Mouse (Mus musculus) hindbrain, embryonic 16.5 days (tissue): ENCODE measurements around the gene Pcsk2. TPM values are rescaled to one million over a fixed set of nuclear protein-coding genes. Genes with fewer than 3 reads are reported as not detected.
A peak's percentile ranks its signal among the peaks of the same experiment; 100 is the strongest.

Experiments used
- ATAC-seq: fragments of 200-750 bp; cut with Nextera tagmentation; 2 replicates; pipeline ENCODE4 v1.8.0; 2017; ENCODE audit warnings: moderate TSS enrichment, moderate library complexity
- H3K27ac ChIP-seq: fragments of 300-500 bp; sonication (generic); 2 replicates; pipeline ENCODE4 v1.5.1; 2014; ENCODE audit warnings: low read depth, mild to moderate bottlenecking, control low read depth, low read length, moderate library complexity
- H3K27me3 ChIP-seq: fragments of 300-500 bp; sonication (generic); replicated peaks from 2 replicates; pipeline ENCODE4 v1.6.1; 2014; ENCODE audit warnings: low read length; ENCODE audit not compliant: control insufficient read depth, insufficient read depth
- H3K36me3 ChIP-seq: fragments of 300-500 bp; sonication (generic); 2 replicates; pipeline ENCODE4 v1.6.1; 2014; ENCODE audit warnings: mild to moderate bottlenecking, low read length, moderate library complexity, mixed read lengths; ENCODE audit not compliant: control insufficient read depth, insufficient read depth
- H3K4me1 ChIP-seq: fragments of 300-500 bp; sonication (generic); 2 replicates; pipeline ENCODE4 v1.6.1; 2014; ENCODE audit warnings: low read depth, low read length; ENCODE audit not compliant: control insufficient read depth, insufficient read depth
- H3K4me2 ChIP-seq: fragments of 300-500 bp; sonication (generic); 2 replicates; pipeline ENCODE4 v1.6.1; 2014; ENCODE audit warnings: mild to moderate bottlenecking, low read length, control low read depth, moderate library complexity
- H3K4me3 ChIP-seq: fragments of 300-500 bp; sonication (generic); 2 replicates; pipeline ENCODE4 v1.5.1; 2014; ENCODE audit warnings: mild to moderate bottlenecking, low read length, control low read depth, moderate library complexity
- H3K9ac ChIP-seq: fragments of 300-500 bp; sonication (generic); 2 replicates; pipeline ENCODE4 v1.6.1; 2014; ENCODE audit warnings: low read depth, mild to moderate bottlenecking, control low read depth, low read length, moderate library complexity
- H3K9me3 ChIP-seq: fragments of 300-500 bp; sonication (generic); 2 replicates; pipeline ENCODE4 v1.6.1; 2014; ENCODE audit warnings: mild to moderate bottlenecking, low read length, moderate library complexity; ENCODE audit not compliant: control insufficient read depth
- WGBS: fragments of 180-500 bp; shearing (Covaris S2); extraction: QIAGEN DNeasy Blood & Tissue Kit; methylation state at CpG from one replicate; pipeline ENCODE4 v1.1.7; 2014; 5-methylcytosine and 5-hydroxymethylcytosine counted together
- polyA plus RNA-seq: library from polyadenylated mRNA; unstranded; fragments of >200 nt; fragmentation: Nextera tagmentation; extraction: Ambion mirVana; gene quantifications from 2 replicates; pipeline ENCODE4 v1.2.1, GENCODE M21; 2015

The Pcsk2 gene
- polyA plus RNA-seq, 1 experiment from 2014 or later, result 23.4 TPM

GRCm38 (mm10) chr2:143835820-143836219 is 289.9 kb downstream of the Pcsk2 start:
- no peak overlapping the region for H3K4me3 ChIP-seq
- H3K36me3 ChIP-seq, result no peaks in the 10 kb centered on the region
- no peak overlapping the region for H3K9ac ChIP-seq
- H3K4me1 ChIP-seq, result no peaks in the 10 kb centered on the region
- ATAC-seq, result no peak
- no peak overlapping the region for H3K4me2 ChIP-seq
- H3K27ac ChIP-seq, result no peak overlapping the region
- no peaks in the 10 kb centered on the region for H3K9me3 ChIP-seq
- no peaks in the 10 kb centered on the region for H3K27me3 ChIP-seq
- 87% methylated on average over 7 of the region's 7 CpGs for WGBS

- H3K27ac ChIP-seq, result no peak overlapping the region
- H3K4me2 ChIP-seq, result peak overlapping the region; percentile 52
- ATAC-seq, result peak; percentile 83
- WGBS, result under 1% methylated on average over 8 of the region's 8 CpGs
- H3K4me3 ChIP-seq, result peak overlapping the region; percentile 24; the same call in 1 of the 2 replicates
- H3K9ac ChIP-seq, result no peak overlapping the region
- H3K4me1 ChIP-seq, result no peaks in the 10 kb centered on the region
- no peaks in the 10 kb centered on the region for H3K27me3 ChIP-seq
- H3K36me3 ChIP-seq, result no peaks in the 10 kb centered on the region
- H3K9me3 ChIP-seq, result no peaks in the 10 kb centered on the region
These were observed 291.3 kb downstream of the Pcsk2 start for GRCm38 (mm10) chr2:143837291-143837701.

GRCm38 (mm10) chr2:143838698-143839097 is 292.7 kb downstream of the Pcsk2 start:
- Histone ChIP-seq H3K27ac (no peak overlapping the region), H3K27me3 (no peaks in the 10 kb centered on the region), H3K9ac (no peak overlapping the region), H3K4me2 (no peak overlapping the region), H3K4me1 (no peaks in the 10 kb centered on the region), H3K36me3 (no peaks in the 10 kb centered on the region), H3K9me3 (no peaks in the 10 kb centered on the region), H3K4me3 (no peak overlapping the region)
- WGBS, result 69% methylated on average over 5 of the region's 5 CpGs
- no peak for ATAC-seq

GRCm38 (mm10) chr2:143839458-143839857 is 293.5 kb downstream of the Pcsk2 start:
- Histone ChIP-seq H3K27me3 (no peaks in the 10 kb centered on the region), H3K4me3 (no peak overlapping the region), H3K27ac (no peak overlapping the region), H3K4me1 (no peaks in the 10 kb centered on the region), H3K4me2 (no peak overlapping the region), H3K9ac (no peak overlapping the region), H3K36me3 (no peaks in the 10 kb centered on the region), H3K9me3 (no peaks in the 10 kb centered on the region)
- ATAC-seq, result no peak
- 94% methylated on average over 2 of the region's 2 CpGs for WGBS

- no peak overlapping the region for H3K9ac ChIP-seq
- H3K27ac ChIP-seq, result no peak overlapping the region
- H3K36me3 ChIP-seq, result no peaks in the 10 kb centered on the region
- H3K27me3 ChIP-seq, result no peaks in the 10 kb centered on the region
- 63% methylated on average over 6 of the region's 6 CpGs for WGBS
- no peaks in the 10 kb centered on the region for H3K4me1 ChIP-seq
- H3K9me3 ChIP-seq, result no peaks in the 10 kb centered on the region
- H3K4me2 ChIP-seq, result no peak overlapping the region
- H3K4me3 ChIP-seq, result no peak overlapping the region
- ATAC-seq, result no peak
These were observed 294.9 kb downstream of the Pcsk2 start for GRCm38 (mm10) chr2:143840895-143841294.

GRCm38 (mm10) chr2:143841536-143841935 is 295.6 kb downstream of the Pcsk2 start:
- ATAC-seq, result no peak
- no peak overlapping the region for H3K4me3 ChIP-seq
- H3K36me3 ChIP-seq, result no peaks in the 10 kb centered on the region
- no peaks in the 10 kb centered on the region for H3K9me3 ChIP-seq
- no peak overlapping the region for H3K4me2 ChIP-seq
- H3K9ac ChIP-seq, result no peak overlapping the region
- no peaks in the 10 kb centered on the region for H3K27me3 ChIP-seq
- H3K27ac ChIP-seq, result no peak overlapping the region
- H3K4me1 ChIP-seq, result no peaks in the 10 kb centered on the region
- 86% methylated on average over 7 of the region's 7 CpGs for WGBS

GRCm38 (mm10) chr2:143844779-143845178 is 298.8 kb downstream of the Pcsk2 start:
- Histone ChIP-seq H3K36me3 (no peaks in the 10 kb centered on the region), H3K9me3 (no peaks in the 10 kb centered on the region)

GRCm38 (mm10) chr2:143846799-143847198 is 300.8 kb downstream of the Pcsk2 start:
- no peaks in the 10 kb centered on the region for H3K4me1 ChIP-seq
- peak; percentile 51; the same call in 1 of the 2 replicates for ATAC-seq
- no peaks in the 10 kb centered on the region for H3K36me3 ChIP-seq
- no peak overlapping the region for H3K4me2 ChIP-seq
- no peaks in the 10 kb centered on the region for H3K27me3 ChIP-seq
- no peak overlapping the region for H3K9ac ChIP-seq
- H3K9me3 ChIP-seq, result no peaks in the 10 kb centered on the region
- 83% methylated on average over 4 of the region's 4 CpGs for WGBS
- no peak overlapping the region for H3K27ac ChIP-seq
- H3K4me3 ChIP-seq, result no peak overlapping the region

More at GRCm38 (mm10) chr2:143844779-143845178, 298.8 kb downstream of the Pcsk2 start:
- 70% methylated on average over 5 of the region's 5 CpGs for WGBS
- no peak overlapping the region for H3K9ac ChIP-seq
- no peak overlapping the region for H3K4me2 ChIP-seq
- no peak overlapping the region for H3K27ac ChIP-seq
- H3K4me1 ChIP-seq, result no peaks in the 10 kb centered on the region
- H3K27me3 ChIP-seq, result no peaks in the 10 kb centered on the region
- ATAC-seq, result no peak
- no peak overlapping the region for H3K4me3 ChIP-seq

GRCm38 (mm10) chr2:143847291-143847690 is 301.3 kb downstream of the Pcsk2 start:
- Histone ChIP-seq H3K9me3 (no peaks in the 10 kb centered on the region), H3K4me1 (no peaks in the 10 kb centered on the region), H3K27me3 (no peaks in the 10 kb centered on the region), H3K36me3 (no peaks in the 10 kb centered on the region), H3K27ac (no peak overlapping the region), H3K4me3 (no peak overlapping the region), H3K9ac (no peak overlapping the region), H3K4me2 (no peak overlapping the region)
- 76% methylated on average over 3 of the region's 3 CpGs for WGBS
- ATAC-seq, result no peak
